Mouse (Mus musculus) gastrocnemius, adult 2 months (tissue): ENCODE results near the gene Mark2. TPM values are rescaled to one million over a fixed set of nuclear protein-coding genes. Genes with fewer than 3 reads are reported as not detected.

Experiments
- DNase-seq: peaks from one replicate; pipeline ENCODE4 v3.0.0; 2022
- H3K27ac ChIP-seq: fragments of 200-600 bp; 2 replicates; pipeline ENCODE4 v1.8.1; 2022; ENCODE audit warnings: mild to moderate bottlenecking
- H3K4me3 ChIP-seq: fragments of 200-600 bp; 2 replicates; pipeline ENCODE4 v1.8.1; 2022; ENCODE audit warnings: mild to moderate bottlenecking, moderate library complexity
- CTCF ChIP-seq: fragments of 200-600 bp; IDR thresholded peaks from 2 replicates; pipeline ENCODE4 v1.8.1; 2022; ENCODE audit warnings: antibody characterized with exemption, mild to moderate bottlenecking, moderate library complexity
- intact Hi-C: fragments of 180-260 bp; cut with DNase I; formaldehyde crosslinking; loops from one replicate; pipeline ENCODE4 v1.15.1; 2025
- total RNA-seq, 2 experiments: library from RNA; stranded (reverse); gene quantifications; 2 replicates each; pipeline ENCODE4 v1.2.3; 2021

Gene Mark2
- total RNA-seq, 2 experiments from 2014 or later = 36.9 to 37.1 TPM

GRCm38 (mm10) chr19:7349993-7350392 lies 8.3 kb upstream of the Mark2 start:
- TF ChIP-seq CTCF = no peak
- no peak overlapping the region for H3K27ac ChIP-seq
- intact Hi-C loops = no loop called here
- peak; percentile 41 for DNase-seq
- H3K4me3 ChIP-seq = no peak overlapping the region

GRCm38 (mm10) chr19:7345235-7345755 lies 3.6 kb upstream of the Mark2 start:
- TF ChIP-seq CTCF = peak; percentile 79
- Histone ChIP-seq H3K27ac (no peak overlapping the region), H3K4me3 (no peak overlapping the region)
- intact Hi-C loops = loop anchor here (2.0 kb wide), 1 partner anchor 80 kb away; no protein-coding TSS in a partner anchor
- DNase-seq = no peak

DNA sequence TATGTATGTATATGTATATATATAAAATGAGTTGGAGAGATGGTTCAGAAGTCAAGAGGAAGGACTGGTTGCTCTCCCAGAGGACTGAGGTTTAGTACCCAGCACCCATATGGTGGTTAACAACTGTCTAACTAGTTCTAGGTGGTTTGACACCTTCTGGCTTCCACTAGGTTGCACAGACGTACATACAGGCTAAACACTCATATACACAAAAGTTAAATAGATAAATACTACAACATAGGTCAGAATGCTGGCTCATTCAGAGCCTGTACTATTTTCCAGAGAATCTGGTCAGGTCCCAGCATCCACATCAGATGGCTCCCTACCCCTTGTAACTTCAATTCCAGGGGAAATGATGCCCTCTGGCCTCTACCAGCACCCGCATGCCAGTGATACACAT lies 986 bp upstream of the Mark2 start:
- H3K4me3 ChIP-seq = no peak overlapping the region
- no peak overlapping the region for H3K27ac ChIP-seq
- no peak for TF ChIP-seq CTCF
- no peak for DNase-seq
- intact Hi-C loops = loop anchor here (5.0 kb wide), 2 partner anchors 40 to 75 kb away; partner anchors contain the start of genes 2700081O15Rik and Spindoc

GRCm38 (mm10) chr19:7340780-7341475 lies 732 bp downstream of the Mark2 start:
- H3K27ac ChIP-seq = peak overlapping the region; percentile 91
- intact Hi-C loops = loop anchor here (5.0 kb wide), 2 partner anchors 41 to 76 kb away; partner anchors contain the start of genes 2700081O15Rik and Spindoc
- peak; percentile 38 for DNase-seq
- TF ChIP-seq CTCF = no peak
- peak overlapping the region; percentile 74 for H3K4me3 ChIP-seq

GRCm38 (mm10) chr19:7340371-7340779 lies 1.3 kb downstream of the Mark2 start:
- intact Hi-C loops = loop anchor here (5.0 kb wide), 2 partner anchors 42 to 77 kb away; partner anchors contain the start of genes 2700081O15Rik and Spindoc
- DNase-seq = peak; percentile 36

GRCm38 (mm10) chr19:7339867-7340266 lies 1.8 kb downstream of the Mark2 start:
- H3K4me3 ChIP-seq = peak overlapping the region; percentile 74
- intact Hi-C loops = loop anchor here (2.0 to 5.0 kb wide), 4 partner anchors 31 to 77 kb away; partner anchors contain the start of genes 2700081O15Rik and Spindoc
- H3K27ac ChIP-seq = peak overlapping the region; percentile 91
- DNase-seq = no peak
- no peak for TF ChIP-seq CTCF

More at GRCm38 (mm10) chr19:7340371-7340779, 1.3 kb downstream of the Mark2 start:
- no peak for TF ChIP-seq CTCF
- H3K4me3 ChIP-seq = peak overlapping the region; percentile 74
- peak overlapping the region; percentile 91 for H3K27ac ChIP-seq

- Histone ChIP-seq H3K4me3 (peak overlapping the region; percentile 74), H3K27ac (peak overlapping the region; percentile 91)
- peak; percentile 62 for DNase-seq
- intact Hi-C loops = loop anchor here (2.0 to 5.0 kb wide), 2 partner anchors 30 to 57 kb away; no protein-coding TSS in a partner anchor
- TF ChIP-seq CTCF = no peak
Measured at GRCm38 (mm10) chr19:7339026-7339425, 2.6 kb downstream of the Mark2 start.

DNA sequence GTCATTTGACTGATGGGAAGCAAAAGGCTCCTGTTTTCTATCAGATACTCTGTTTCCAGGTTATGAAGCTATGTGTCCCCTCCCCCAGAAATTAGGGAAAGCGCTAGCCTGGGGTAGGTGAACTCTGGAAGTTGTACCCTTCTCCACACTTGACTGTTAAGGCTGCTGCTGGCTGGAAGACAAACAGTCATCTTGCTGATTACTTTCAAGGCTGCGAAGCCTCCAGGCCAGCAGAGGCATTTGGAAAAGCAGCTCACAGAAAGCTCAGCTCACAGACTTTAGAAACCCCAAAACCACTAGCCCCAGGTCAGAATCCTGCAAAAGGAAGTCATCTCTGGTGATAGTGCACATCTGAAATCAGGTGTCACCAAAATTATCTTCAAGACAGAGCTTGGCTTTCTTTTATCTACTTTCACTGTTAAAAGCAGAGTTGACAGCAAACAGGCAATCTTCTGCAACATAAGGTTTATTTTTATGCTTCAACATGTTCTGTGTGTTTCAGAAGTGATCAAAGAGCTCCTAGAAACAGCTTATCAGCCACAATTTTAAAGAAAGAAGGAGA lies 3.8 kb downstream of the Mark2 start:
- intact Hi-C loops = loop anchor here (2.0 to 5.0 kb wide), 2 partner anchors 29 to 56 kb away; no protein-coding TSS in a partner anchor
- Histone ChIP-seq H3K4me3 (no peak overlapping the region), H3K27ac (peak overlapping the region; percentile 91; the same call in 1 of the 2 replicates)
- DNase-seq = no peak
- no peak for TF ChIP-seq CTCF

GRCm38 (mm10) chr19:7335656-7336055 lies 6.0 kb downstream of the Mark2 start:
- intact Hi-C loops = loop anchor here (5.0 kb wide), 1 partner anchor 53 kb away; no protein-coding TSS in a partner anchor
- Histone ChIP-seq H3K4me3 (no peak overlapping the region), H3K27ac (no peak overlapping the region)
- no peak for TF ChIP-seq CTCF
- no peak for DNase-seq

DNA sequence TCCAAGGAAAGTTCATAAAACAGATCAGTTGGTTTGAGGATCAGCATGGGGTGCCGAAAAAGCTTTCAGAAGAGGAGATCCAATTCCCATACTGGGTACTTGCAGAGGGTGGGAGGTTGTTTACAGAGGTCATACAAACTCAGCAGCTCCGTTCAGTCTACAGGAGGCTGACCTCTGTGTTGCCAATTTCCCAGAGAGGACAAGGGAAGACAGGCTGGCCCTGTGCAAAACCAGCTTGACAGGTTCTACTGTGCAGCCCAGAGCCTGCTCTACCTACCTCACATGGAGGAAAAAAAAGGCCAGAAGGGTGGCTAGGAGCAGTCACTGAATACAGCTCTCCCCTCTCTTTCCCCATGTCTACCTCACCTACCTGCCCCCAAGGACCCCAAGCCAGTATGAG lies 7.6 kb downstream of the Mark2 start:
- DNase-seq = no peak
- intact Hi-C loops = no loop called here
- TF ChIP-seq CTCF = no peak

DNA sequence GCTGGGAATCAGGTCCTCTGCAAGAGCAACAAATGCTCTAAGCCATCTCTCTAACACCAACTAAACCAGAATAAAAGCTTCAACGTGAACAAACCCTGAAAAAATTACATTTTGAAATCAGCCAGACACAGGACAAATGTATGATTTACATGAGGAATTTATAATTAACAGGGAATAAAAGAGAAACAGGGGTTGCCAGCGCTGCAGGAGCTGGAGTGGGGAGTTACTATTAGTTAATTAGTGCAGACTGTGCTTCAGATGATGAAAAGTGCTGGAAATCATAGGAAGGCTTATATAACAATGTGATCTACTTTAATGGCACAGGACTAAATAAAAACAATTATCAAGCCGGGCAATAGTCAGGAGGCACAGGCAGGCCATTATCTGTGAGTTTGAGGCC lies 20.3 kb downstream of the Mark2 start:
- intact Hi-C loops = no loop called here
- no peak for DNase-seq
- Histone ChIP-seq H3K27ac (peak overlapping the region; percentile 1; the same call in 1 of the 2 replicates), H3K4me3 (no peak overlapping the region)
- TF ChIP-seq CTCF = no peak

More for the DNA sequence above, 7.6 kb downstream of the Mark2 start:
- no peak overlapping the region for H3K4me3 ChIP-seq
- H3K27ac ChIP-seq = no peak overlapping the region

DNA sequence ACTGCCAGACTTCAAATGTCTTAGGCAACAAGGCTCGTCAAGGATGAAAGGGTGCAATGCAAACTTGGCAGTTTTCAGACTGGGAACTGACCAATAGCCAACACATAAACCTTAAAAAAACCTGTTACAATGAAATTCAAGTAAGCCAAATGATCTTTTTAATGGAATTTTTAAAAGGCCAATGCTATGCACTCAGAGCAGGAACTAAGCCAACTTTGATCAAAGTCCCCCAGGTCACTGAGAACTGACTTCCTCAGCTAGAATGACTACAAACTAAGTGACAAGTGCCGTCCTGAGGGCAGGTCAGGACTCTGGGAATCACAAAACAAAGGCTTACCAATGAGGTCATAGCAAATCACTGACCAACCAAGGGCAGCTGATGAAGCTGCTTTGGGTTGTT lies 21.5 kb downstream of the Mark2 start:
- DNase-seq = no peak
- H3K4me3 ChIP-seq = no peak overlapping the region
- no peak for TF ChIP-seq CTCF
- intact Hi-C loops = no loop called here
- peak overlapping the region; percentile 32; the same call in 1 of the 2 replicates for H3K27ac ChIP-seq

- TF ChIP-seq CTCF = no peak
- intact Hi-C loops = no loop called here
- Histone ChIP-seq H3K4me3 (no peak overlapping the region), H3K27ac (no peak overlapping the region)
- no peak for DNase-seq
Measured at GRCm38 (mm10) chr19:7317716-7318115, 23.9 kb downstream of the Mark2 start.
